Mouse (Mus musculus) granulocyte monocyte progenitor cell, adult 5-6 weeks (primary cell): Measurements from ENCODE around the gene Narfl. TPM values are rescaled to one million over a fixed set of nuclear protein-coding genes. Genes with fewer than 3 reads are reported as not detected.
"Not testable (repeated sequence)": the region's sequence is repeated elsewhere in the genome, so short reads cannot be mapped to it uniquely, and the experiment has no call there.

Source experiments
- ATAC-seq: replicated peaks from 2 replicates; pipeline ENCODE4 v1.8.0; 2016; ENCODE audit warnings: mild to moderate bottlenecking, moderate TSS enrichment, inconsistent platforms; ENCODE audit not compliant: poor library complexity, severe bottlenecking
- total RNA-seq, 2 experiments: library from RNA; stranded (forward) in 1 of 2; stranded (reverse) in 1 of 2; fragments of 200-712, 200-1000 nt in 1 of 2; fragments of >200 nt in 1 of 2; fragmentation: Nextera tagmentation in 1 of 2; gene quantifications; 2 replicates each; pipeline ENCODE4 v1.2.3; 2014 to 2017

The Narfl gene
- total RNA-seq (2014; fragmentation: Nextera tagmentation) (22.8 and 23.5 TPM in 2 replicates), total RNA-seq (2017) (15.0 and 17.4 TPM in 2 replicates)

GRCm38 (mm10) chr17:25773549-25774120, at the start of gene Narfl:
Narfl (plus strand) TSS chr17:25773776.
- peak; percentile 97 for ATAC-seq

- no peak for ATAC-seq
Measured at GRCm38 (mm10) chr17:25723919-25724318, 49.7 kb upstream of the Narfl start.

- no peak for ATAC-seq
Measured at GRCm38 (mm10) chr17:25725264-25725663, 48.3 kb upstream of the Narfl start.

- ATAC-seq, result peak; percentile 90
Measured at GRCm38 (mm10) chr17:25727265-25728008, 46.1 kb upstream of the Narfl start, which contains the start of the genes Chtf18 and Rpusd1. Chtf18 (minus strand) TSS chr17:25727419. Rpusd1 (plus strand) TSS chr17:25727670.

- ATAC-seq, result no peak; the same call in 1 of the 2 replicates
Measured at GRCm38 (mm10) chr17:25728009-25728270, 45.6 kb upstream of the Narfl start.

- peak; percentile 47 for ATAC-seq
Measured at GRCm38 (mm10) chr17:25732082-25732481, 41.5 kb upstream of the Narfl start.

GRCm38 (mm10) chr17:25735246-25735645, 38.3 kb upstream of the Narfl start:
- no peak for ATAC-seq

GRCm38 (mm10) chr17:25735745-25736144, 37.8 kb upstream of the Narfl start, which contains the start of gene Mslnl:
Mslnl (plus strand) TSS chr17:25736042.
- ATAC-seq, result no peak

- no peak for ATAC-seq
Measured at GRCm38 (mm10) chr17:25738861-25739260, 34.7 kb upstream of the Narfl start.

- ATAC-seq, result not testable (repeated sequence)
Measured at GRCm38 (mm10) chr17:25741471-25741870, 32.1 kb upstream of the Narfl start.

GRCm38 (mm10) chr17:25743831-25744230, 29.7 kb upstream of the Narfl start:
- no peak for ATAC-seq

- ATAC-seq, result no peak
Measured at GRCm38 (mm10) chr17:25744311-25744710, 29.3 kb upstream of the Narfl start.

- ATAC-seq, result no peak
Measured at GRCm38 (mm10) chr17:25748238-25748637, 25.3 kb upstream of the Narfl start.

GRCm38 (mm10) chr17:25749314-25749713, 24.3 kb upstream of the Narfl start:
- ATAC-seq, result no peak

GRCm38 (mm10) chr17:25751446-25751845, 22.1 kb upstream of the Narfl start:
- no peak for ATAC-seq

- ATAC-seq, result no peak
Measured at GRCm38 (mm10) chr17:25754241-25754640, 19.3 kb upstream of the Narfl start, which contains the start of gene Msln. Msln (minus strand) TSS chr17:25754378.

GRCm38 (mm10) chr17:25755086-25755485, 18.5 kb upstream of the Narfl start:
- ATAC-seq, result no peak

- no peak for ATAC-seq
Measured at GRCm38 (mm10) chr17:25755627-25756377, 17.8 kb upstream of the Narfl start.

GRCm38 (mm10) chr17:25756378-25757242, 17.0 kb upstream of the Narfl start:
- ATAC-seq, result no peak

- ATAC-seq, result no peak
Measured at GRCm38 (mm10) chr17:25757691-25758090, 15.9 kb upstream of the Narfl start.
